ENCODE assay signal across 8 mouse cellular contexts in genomic region chr3:136671161-136671939, GRCm38 (mm10). TPM values are rescaled to one million over a fixed set of nuclear protein-coding genes. Genes with fewer than 3 reads are reported as not detected.
DNase-seq lines count a peak whose midpoint lies in the region; ATAC-seq and TF ChIP-seq lines count a peak whose summit lies in the region.

No protein-coding gene starts in this region.

- no peak for TF ChIP-seq CTCF in G1E (IDR thresholded peaks at IDR 0.05; ENCODE audit: low read depth, low read length)

- H3K4me3 ChIP-seq in G1E (ENCODE audit: low read depth, low read length), result peak overlapping the region; percentile 96
- peak overlapping the region; percentile 91 for H3K4me3 ChIP-seq in hindbrain, embryonic 13.5 days

- peak; percentile 83 for DNase-seq in G1E (ENCODE audit: low spot score)
- peak; percentile 76 to 82 for DNase-seq in cerebellum, adult 18-20 months
- peak; percentile 73 to 76 for DNase-seq in frontal cortex, postnatal 14 days (ENCODE audit: low spot score in 2 of 2)
- peak; percentile 69 to 72 for DNase-seq in layer of hippocampus, postnatal 36 days
- DNase-seq in lung, postnatal 25 days (ENCODE audit: low spot score), result peak; percentile 73
- DNase-seq in retina, postnatal 7 days (ENCODE audit: low read depth, low spot score), result peak; percentile 68
- peak; percentile 70 for DNase-seq in urinary bladder, adult 2 months (ENCODE audit: low spot score)

- peak overlapping the region; percentile 68 for H3K4me2 ChIP-seq in hindbrain, embryonic 13.5 days

- H3K27me3 ChIP-seq in G1E (ENCODE audit: insufficient read depth, low read length), result no peaks in the 10 kb centered on the region
- H3K27me3 ChIP-seq in hindbrain, embryonic 13.5 days, result no peaks in the 10 kb centered on the region

- peak overlapping the region; percentile 97 for H3K27ac ChIP-seq in hindbrain, embryonic 13.5 days

- H3K36me3 ChIP-seq in G1E (replicated peaks), result no peaks in the 10 kb centered on the region
- no peaks in the 10 kb centered on the region for H3K36me3 ChIP-seq in hindbrain, embryonic 13.5 days

- peaks cover 33% of the 10 kb centered on the region for H3K4me1 ChIP-seq in G1E (ENCODE audit: insufficient read depth, low read depth, low read length)
- H3K4me1 ChIP-seq in hindbrain, embryonic 13.5 days (replicated peaks), result peaks cover 43% of the 10 kb centered on the region

- under 1% methylated on average over 33 of the region's 52 CpGs for WGBS in hindbrain, embryonic 13.5 days

- no peaks in the 10 kb centered on the region for H3K9me3 ChIP-seq in G1E (replicated peaks)
- no peaks in the 10 kb centered on the region for H3K9me3 ChIP-seq in hindbrain, embryonic 13.5 days

- peak overlapping the region; percentile 95 for H3K9ac ChIP-seq in hindbrain, embryonic 13.5 days

- ATAC-seq in G1E (ENCODE audit: extremely low read depth, insufficient number of reproducible peaks, low FRiP score, poor library complexity, severe bottlenecking), result peak; percentile 18
- peak; percentile 48 for ATAC-seq in hindbrain, embryonic 13.5 days (ENCODE audit: low FRiP score)

RNA-seq across cellular contexts. Expression of gene Ppp3ca, which starts 1.4 kb away (rescaled TPM):
- 74.2 and 75.5 TPM in 2 replicates for total RNA-seq in G1E (2014; fragmentation: Nextera tagmentation)
- total RNA-seq in G1E (2017), result 51.0 and 52.8 TPM in 2 replicates
- 49.6 and 75.9 TPM in 2 replicates for polyA plus RNA-seq in G1E (2012)
- 131 and 134 TPM in 2 replicates for polyA plus RNA-seq in hindbrain, embryonic 13.5 days (2015; fragmentation: Nextera tagmentation; extraction: Ambion mirVana)
- 1,000 to 10,000 TPM; 1,278 to 1,345 TPM for total RNA-seq in layer of hippocampus, postnatal 36 days (2021)
- polyA plus RNA-seq in urinary bladder, adult 2 months (2012; rRNA removed), result 66.9 and 80.2 TPM in 2 replicates

Comparison
In these comparisons a context has a peak if more than half of its experiments do, and no peak if none do; other contexts are left out.
1. Peak in every context shown above with its lines: DNase-seq, ATAC-seq, H3K4me3 ChIP-seq and H3K27ac ChIP-seq.